Mouse (Mus musculus) G1E (cell line): ENCODE data around the gene 4933424G06Rik.

ENCODE experiments used
- CTCF ChIP-seq: IDR thresholded peaks from 2 replicates; pipeline ENCODE4 v1.5.1; 2012; ENCODE audit warnings: low read depth, low read length, inconsistent platforms, mixed read lengths
- GATA1 ChIP-seq: IDR thresholded peaks from 2 replicates; pipeline ENCODE4 v1.6.1; 2012; ENCODE audit warnings: borderline replicate concordance, low read length, inconsistent platforms, mixed read lengths

GRCm38 (mm10) chr1:36707797-36708196 is 2.2 kb upstream of the 4933424G06Rik start:
- TF ChIP-seq CTCF (no peak), GATA1 (no peak)
